Mouse (Mus musculus) spleen, adult 2 months (tissue): ENCODE data around the gene Snrnp70. TPM values are rescaled to one million over a fixed set of nuclear protein-coding genes. Genes with fewer than 3 reads are reported as not detected.

ENCODE experiments used
- DNase-seq, 2 experiments: peaks; one replicate each; pipeline versions ENCODE4 v3.0.0 to v3.0.0-alpha.2; 2012 to 2021; ENCODE audit warnings: low spot score in 2 of 2, low read depth in 1 of 2
- H3K27ac ChIP-seq: fragments of 200-500 bp; 2 replicates; pipeline ENCODE4 v1.5.1; 2012; ENCODE audit warnings: low read length, inconsistent platforms; ENCODE audit not compliant: insufficient read depth
- H3K27me3 ChIP-seq: fragments of 200-500 bp; 2 replicates; pipeline ENCODE4 v1.6.1; 2012; ENCODE audit warnings: mild to moderate bottlenecking, moderate library complexity, low read length, inconsistent platforms; ENCODE audit not compliant: control insufficient read depth, insufficient read depth
- H3K36me3 ChIP-seq: fragments of 200-500 bp; 2 replicates; pipeline ENCODE4 v1.6.1; 2012; ENCODE audit warnings: mild to moderate bottlenecking, low read length, inconsistent platforms; ENCODE audit not compliant: control insufficient read depth, insufficient read depth
- H3K4me1 ChIP-seq: fragments of 200-500 bp; 2 replicates; pipeline ENCODE4 v1.6.1; 2011; ENCODE audit warnings: inconsistent platforms; ENCODE audit not compliant: control insufficient read depth, insufficient read depth, insufficient read length
- H3K4me3 ChIP-seq: fragments of 200-500 bp; 2 replicates; pipeline ENCODE4 v1.5.1; 2011; ENCODE audit warnings: mild to moderate bottlenecking, inconsistent platforms; ENCODE audit not compliant: insufficient read depth, insufficient read length; ENCODE audit errors: extremely low read depth
- CTCF ChIP-seq: fragments of 200-500 bp; IDR thresholded peaks from 2 replicates; pipeline ENCODE4 v1.5.1; 2011; ENCODE audit warnings: mild to moderate bottlenecking, inconsistent platforms; ENCODE audit not compliant: insufficient read depth, insufficient read length, insufficient replicate concordance; ENCODE audit errors: extremely low read depth
- POLR2A ChIP-seq: fragments of 200-500 bp; IDR thresholded peaks from 2 replicates; pipeline ENCODE4 v1.6.1; 2011; ENCODE audit warnings: low read depth, low read length, inconsistent platforms
- WGBS: fragments of 180-500 bp; shearing (Covaris S2); methylation state at CpG from one replicate; pipeline ENCODE4 v1.1.7; 2018; 5-methylcytosine and 5-hydroxymethylcytosine counted together
- polyA plus RNA-seq: library from polyadenylated mRNA; depleted of rRNA; stranded (reverse); fragments of >200 nt; gene quantifications from 2 replicates; pipeline ENCODE4 v1.2.3, GENCODE M21; 2012

Snrnp70 gene
- polyA plus RNA-seq, 1 experiment: 273 TPM

- WGBS: 9% methylated on average over 37 of the region's 37 CpGs
- no peak overlapping the region; the same call in 1 of the 2 replicates for H3K4me3 ChIP-seq
Measured at GRCm38 (mm10) chr7:45415636-45416035, 20.1 kb upstream of the Snrnp70 start.

DNA sequence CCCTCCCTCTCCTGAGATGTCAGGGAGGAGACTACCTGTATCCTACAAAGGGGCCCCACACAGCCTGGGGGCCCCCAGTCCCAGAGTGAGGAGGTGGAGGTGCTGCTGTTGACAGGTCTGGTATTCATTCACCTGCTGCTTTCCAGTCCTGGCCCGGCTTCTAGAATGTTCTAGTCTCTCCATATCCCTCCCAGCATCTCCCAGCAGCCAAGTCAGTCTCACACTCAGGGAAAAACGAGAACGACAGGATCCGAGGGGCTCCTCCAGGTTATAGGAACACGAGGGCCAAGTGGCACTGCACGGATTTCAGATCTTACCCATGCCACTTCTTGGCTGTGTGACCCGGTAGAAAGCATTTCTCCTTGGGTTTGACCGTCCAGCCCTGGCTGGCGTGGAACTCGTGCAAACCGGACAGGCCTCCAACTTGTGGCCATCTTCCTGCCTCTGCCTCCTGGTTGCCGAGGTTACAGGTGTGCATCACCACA is 19.2 kb upstream of the Snrnp70 start:
- no peak for DNase-seq
- WGBS: 23% methylated on average over 12 of the region's 12 CpGs
- TF ChIP-seq CTCF (no peak), POLR2A (no peak)
- Histone ChIP-seq H3K4me1 (peaks cover 9% of the 10 kb centered on the region), H3K27ac (no peak overlapping the region), H3K36me3 (no peaks in the 10 kb centered on the region), H3K4me3 (no peak overlapping the region), H3K27me3 (peaks cover 28% of the 10 kb centered on the region)

More at GRCm38 (mm10) chr7:45415636-45416035, 20.1 kb upstream of the Snrnp70 start:
- H3K27ac ChIP-seq: no peak overlapping the region
- no peak for DNase-seq
- peaks cover 9% of the 10 kb centered on the region for H3K4me1 ChIP-seq
- H3K36me3 ChIP-seq: no peaks in the 10 kb centered on the region
- H3K27me3 ChIP-seq: peaks cover 28% of the 10 kb centered on the region
- TF ChIP-seq CTCF (no peak), POLR2A (no peak)

DNA sequence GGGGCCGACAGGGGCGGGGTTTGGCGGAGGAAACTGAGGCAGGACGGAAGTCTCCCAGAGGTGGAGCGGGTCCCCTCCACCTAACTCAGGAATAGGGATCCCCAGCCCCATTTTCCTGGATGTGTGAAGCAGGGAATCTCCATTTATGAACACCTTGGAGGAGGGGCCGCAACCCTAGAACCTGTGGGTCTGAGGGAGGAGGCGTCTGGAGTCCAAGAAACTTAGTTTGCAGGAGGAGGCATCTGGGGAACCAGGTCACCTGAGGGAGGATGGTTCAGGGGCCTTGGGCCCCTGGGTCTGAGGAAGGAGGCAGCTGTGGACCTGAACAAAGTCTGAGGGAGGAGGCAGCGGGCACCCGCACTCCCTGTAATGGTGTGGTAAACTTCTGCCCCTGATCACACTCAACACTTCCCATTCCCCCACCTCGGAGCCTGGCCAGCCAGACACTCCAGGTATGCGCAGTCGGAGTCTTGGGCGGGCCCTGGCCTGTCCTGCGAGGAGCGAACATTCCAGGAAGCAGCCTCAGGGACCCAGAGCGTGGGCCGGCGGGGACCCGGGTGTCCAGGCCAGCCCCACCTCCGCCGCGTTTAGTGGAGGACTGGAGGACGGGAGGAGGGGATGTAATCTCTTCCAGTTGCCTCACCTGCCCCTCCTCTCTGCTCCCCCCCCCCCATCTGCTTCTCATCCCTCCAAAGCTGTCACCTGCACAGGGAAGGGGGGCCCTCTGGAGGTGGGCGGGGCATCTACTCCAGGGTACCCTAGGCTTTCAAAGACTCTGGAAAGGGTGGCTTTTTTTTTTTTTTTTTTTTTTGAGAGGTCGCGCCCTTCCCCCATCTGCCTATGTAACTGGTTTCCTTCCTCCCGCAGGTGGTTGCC is 18.6 kb upstream of the Snrnp70 start:
- H3K4me3 ChIP-seq: no peak overlapping the region; the same call in 1 of the 2 replicates
- no peaks in the 10 kb centered on the region for H3K36me3 ChIP-seq
- H3K27ac ChIP-seq: no peak overlapping the region
- 3% methylated on average over 26 of the region's 27 CpGs for WGBS
- no peak for DNase-seq
- H3K27me3 ChIP-seq: peaks cover 28% of the 10 kb centered on the region
- H3K4me1 ChIP-seq: peaks cover 9% of the 10 kb centered on the region
- TF ChIP-seq CTCF: no peak
- no peak for TF ChIP-seq POLR2A

- Histone ChIP-seq H3K4me3 (peak within 1 kb of the TSS; percentile 15; the same call in 1 of the 2 replicates), H3K36me3 (no peaks in the 10 kb centered on the region), H3K27me3 (peaks cover 28% of the 10 kb centered on the region), H3K27ac (no peak within 1 kb of the TSS), H3K4me1 (peaks cover 9% of the 10 kb centered on the region)
- 8% methylated on average over 44 of the region's 45 CpGs for WGBS
- no peak for DNase-seq
- TF ChIP-seq CTCF (no peak), POLR2A (no peak)
Measured at GRCm38 (mm10) chr7:45413113-45413863, 17.7 kb upstream of the Snrnp70 start, which contains the start of gene Ntf5. Ntf5 (plus strand) TSS chr7:45413695.

- 65% methylated on average over 2 of the region's 2 CpGs for WGBS
- Histone ChIP-seq H3K4me3 (no peak overlapping the region), H3K36me3 (no peaks in the 10 kb centered on the region), H3K4me1 (peaks cover 9% of the 10 kb centered on the region), H3K27me3 (peaks cover 25% of the 10 kb centered on the region), H3K27ac (no peak overlapping the region)
- DNase-seq: no peak
- TF ChIP-seq POLR2A (no peak), CTCF (no peak)
Measured at GRCm38 (mm10) chr7:45412421-45412820, 16.9 kb upstream of the Snrnp70 start.

DNA sequence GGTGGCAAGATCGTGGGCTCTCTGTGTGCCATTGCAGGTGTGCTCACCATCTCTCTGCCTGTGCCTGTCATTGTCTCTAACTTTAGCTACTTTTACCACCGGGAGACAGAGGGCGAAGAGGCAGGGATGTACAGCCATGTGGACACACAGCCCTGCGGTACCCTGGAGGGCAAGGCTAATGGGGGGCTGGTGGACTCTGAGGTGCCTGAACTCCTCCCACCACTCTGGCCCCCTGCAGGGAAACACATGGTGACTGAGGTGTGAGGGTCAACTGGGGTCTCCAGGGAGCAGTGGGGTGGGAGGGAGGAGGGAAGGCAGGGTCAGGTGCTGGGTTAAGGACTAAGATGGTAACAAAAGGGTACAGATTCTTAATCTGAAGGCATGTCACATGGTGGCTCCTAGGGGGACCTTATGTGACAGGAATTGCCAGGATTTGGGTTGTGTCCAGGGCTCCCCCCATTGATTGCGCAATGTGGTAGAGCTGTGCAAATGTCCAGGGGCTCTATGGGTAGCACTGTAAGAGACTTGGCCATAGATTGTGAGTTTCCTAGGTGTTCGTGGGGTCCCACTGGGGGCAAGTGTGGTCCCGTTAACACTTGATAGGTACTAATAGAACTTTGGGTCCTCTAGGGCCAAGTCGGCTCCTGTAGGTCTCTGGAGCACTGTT is 14.1 kb upstream of the Snrnp70 start:
- H3K36me3 ChIP-seq: no peaks in the 10 kb centered on the region
- no peak overlapping the region for H3K27ac ChIP-seq
- DNase-seq: no peak
- no peak for TF ChIP-seq POLR2A
- H3K4me3 ChIP-seq: no peak overlapping the region
- peaks cover 9% of the 10 kb centered on the region for H3K4me1 ChIP-seq
- H3K27me3 ChIP-seq: peaks cover 22% of the 10 kb centered on the region
- 91% methylated on average over 8 of the region's 8 CpGs for WGBS
